Mouse (Mus musculus) telencephalon, adult 2 months (tissue): ENCODE measurements around the gene 5031439G07Rik.
"Not testable (repeated sequence)": the region's sequence is repeated elsewhere in the genome, so short reads cannot be mapped to it uniquely, and the experiment has no call there.

ENCODE experiments used
- DNase-seq: peaks from one replicate; pipeline ENCODE4 v3.0.0-alpha.2; 2011; ENCODE audit warnings: low read depth, low spot score

Gene 5031439G07Rik

GRCm38 (mm10) chr15:84957851-84958250 lies 30.5 kb downstream of the 5031439G07Rik start:
- peak; percentile 86 for DNase-seq

- no peak for DNase-seq
Measured at GRCm38 (mm10) chr15:84953259-84953658, 35.1 kb downstream of the 5031439G07Rik start.

GRCm38 (mm10) chr15:84950053-84950452 lies 38.3 kb downstream of the 5031439G07Rik start:
- DNase-seq = peak; percentile 62

GRCm38 (mm10) chr15:84948990-84949389 lies 39.4 kb downstream of the 5031439G07Rik start:
- DNase-seq = no peak

GRCm38 (mm10) chr15:84944319-84944718 lies 44.0 kb downstream of the 5031439G07Rik start:
- DNase-seq = no peak

- DNase-seq = peak; percentile 60
Measured at GRCm38 (mm10) chr15:84942647-84943285, 45.6 kb downstream of the 5031439G07Rik start.

- DNase-seq = no peak
Measured at GRCm38 (mm10) chr15:84940102-84940501, 48.2 kb downstream of the 5031439G07Rik start.

- peak; percentile 82 for DNase-seq
Measured at GRCm38 (mm10) chr15:84934901-84935300, 53.5 kb downstream of the 5031439G07Rik start.

GRCm38 (mm10) chr15:84932351-84932750 lies 56.0 kb downstream of the 5031439G07Rik start:
- no peak for DNase-seq

- DNase-seq = no peak
Measured at GRCm38 (mm10) chr15:84925495-84926018, 62.8 kb downstream of the 5031439G07Rik start.

- no peak for DNase-seq
Measured at GRCm38 (mm10) chr15:84924781-84925315, 63.5 kb downstream of the 5031439G07Rik start.

- no peak for DNase-seq
Measured at GRCm38 (mm10) chr15:84923508-84924181, 64.7 kb downstream of the 5031439G07Rik start.

GRCm38 (mm10) chr15:84922884-84923507 lies 65.4 kb downstream of the 5031439G07Rik start, which contains the start of gene Nup50:
Nup50 (plus strand) TSS chr15:84923411.
- peak; percentile 95 for DNase-seq

- no peak for DNase-seq
Measured at GRCm38 (mm10) chr15:84919938-84920337, 68.4 kb downstream of the 5031439G07Rik start, which contains the start of gene Gm29666. Gm29666 (minus strand) TSS chr15:84920038.

GRCm38 (mm10) chr15:84913201-84913600 lies 75.2 kb downstream of the 5031439G07Rik start:
- DNase-seq = no peak

GRCm38 (mm10) chr15:84903843-84904385 lies 84.4 kb downstream of the 5031439G07Rik start:
- no peak for DNase-seq

GRCm38 (mm10) chr15:84898077-84898476 lies 90.3 kb downstream of the 5031439G07Rik start:
- DNase-seq = no peak

- DNase-seq = no peak
Measured at GRCm38 (mm10) chr15:84896664-84897063, 91.7 kb downstream of the 5031439G07Rik start.

GRCm38 (mm10) chr15:84896216-84896615 lies 92.1 kb downstream of the 5031439G07Rik start:
- DNase-seq = not testable (repeated sequence)
